Mouse (Mus musculus) adrenal gland, adult 18-20 months (tissue): Measurements from ENCODE around the gene Chn1. TPM values are rescaled to one million over a fixed set of nuclear protein-coding genes. Genes with fewer than 3 reads are reported as not detected.

Source experiments
- DNase-seq, 2 experiments: peaks; one replicate each; pipeline ENCODE4 v3.0.0; 2021 to 2022; ENCODE audit warnings: low spot score in 2 of 2
- total RNA-seq, 2 experiments: library from RNA; stranded (reverse); gene quantifications; 1 replicate in 1 of 2; 2 replicates in 1 of 2; pipeline ENCODE4 v1.2.3; 2021

The Chn1 gene
- total RNA-seq, 2 experiments from 2014 or later: 11.1 to 20.5 TPM

DNA sequence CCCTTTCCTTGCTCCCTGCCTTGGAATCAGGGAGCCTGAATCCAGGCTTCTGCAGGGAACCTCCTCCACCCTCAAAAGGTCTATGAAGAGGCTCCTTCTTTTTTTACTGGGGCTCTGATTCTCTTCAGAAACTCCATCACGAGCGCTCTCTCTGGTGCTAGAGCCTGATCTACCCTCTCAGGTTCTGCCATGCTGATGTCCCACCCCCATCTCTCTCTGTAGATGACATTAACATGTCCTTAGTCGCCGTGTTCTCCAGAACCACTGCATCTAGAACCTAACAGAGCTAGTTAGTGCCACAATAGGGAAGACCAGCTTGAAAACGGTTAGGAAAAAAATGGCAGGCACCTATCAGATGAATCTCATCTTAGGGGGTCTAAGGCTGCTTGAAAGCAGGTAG lies 178.8 kb downstream of the Chn1 start:
- no peak for DNase-seq

DNA sequence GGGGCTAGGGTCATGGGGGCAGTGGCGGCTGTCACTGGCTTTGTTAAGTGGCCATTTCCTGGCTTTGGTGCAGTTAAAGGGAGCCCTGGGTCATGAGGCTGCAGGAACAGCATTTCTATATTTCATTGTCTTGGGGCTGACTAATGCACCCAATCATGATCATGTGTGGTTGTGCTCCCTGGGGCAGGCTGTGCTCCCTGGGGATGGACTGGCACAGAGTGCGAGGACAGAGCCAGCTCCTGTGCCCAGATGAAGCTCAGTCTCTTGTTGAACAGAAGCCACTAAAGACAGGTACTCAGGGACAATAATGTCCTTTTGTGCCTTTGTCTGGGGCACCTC lies 182.1 kb downstream of the Chn1 start:
- DNase-seq: no peak

DNA sequence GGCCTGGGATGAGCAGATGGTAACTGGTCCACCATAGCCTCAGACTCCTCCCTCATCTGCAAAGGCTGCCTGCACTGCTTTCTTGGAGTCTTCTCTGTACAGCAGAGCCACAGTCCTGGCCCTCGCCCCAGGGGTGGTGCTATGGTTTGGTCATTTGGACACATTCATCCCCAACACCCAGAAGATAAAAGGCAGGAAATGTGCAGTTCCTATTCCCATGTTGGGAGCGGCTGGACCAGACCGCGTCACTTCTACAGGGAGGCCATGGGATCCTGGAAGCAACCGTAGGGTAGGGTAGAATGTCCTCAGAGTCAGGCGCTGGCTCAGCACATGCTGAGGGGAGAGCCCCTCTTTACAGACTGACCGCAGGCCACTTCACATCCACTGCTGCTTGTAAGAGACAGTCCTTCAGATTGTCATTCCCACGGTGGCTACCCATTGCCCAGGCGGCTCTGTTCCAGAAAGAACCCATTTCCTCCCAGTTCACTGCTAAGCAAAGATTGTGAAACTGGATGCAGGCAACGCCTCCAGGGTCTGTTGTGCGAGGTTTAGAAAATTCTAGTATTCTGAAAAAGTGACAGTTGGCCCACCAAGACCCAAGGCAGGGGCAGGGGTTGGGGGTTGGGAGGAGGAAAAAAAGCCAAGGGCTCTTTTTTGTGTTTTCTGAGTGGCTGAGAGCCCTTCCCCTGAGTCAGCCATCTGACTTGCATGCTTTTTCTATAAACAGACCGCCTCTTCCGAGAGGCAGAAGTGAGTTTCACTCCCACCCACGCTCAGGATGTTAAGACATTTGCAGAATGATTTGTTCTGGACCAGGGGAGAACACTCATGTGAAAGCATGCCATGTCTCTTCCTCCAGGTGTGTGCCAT lies 182.7 kb downstream of the Chn1 start:
- DNase-seq: no peak

DNA sequence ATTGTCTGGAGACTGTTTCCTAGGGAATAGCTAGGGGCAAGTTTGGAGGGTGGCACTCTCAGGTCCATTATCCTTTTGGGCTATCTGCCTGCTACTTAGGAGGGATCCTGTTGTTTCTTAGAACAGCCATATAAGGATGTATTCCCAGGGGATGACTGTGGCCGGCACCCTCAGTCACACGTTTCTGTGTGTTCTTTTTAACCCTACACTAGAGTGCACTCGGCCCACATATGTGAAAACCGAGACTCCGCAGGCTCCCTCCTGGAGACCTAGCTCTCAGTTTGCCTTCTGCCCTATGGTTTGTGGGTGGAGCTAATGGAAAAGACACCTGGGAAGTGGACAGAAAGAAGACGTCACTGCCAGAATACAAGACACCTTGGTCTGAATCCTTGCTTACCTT lies 183.9 kb downstream of the Chn1 start:
- DNase-seq: no peak

DNA sequence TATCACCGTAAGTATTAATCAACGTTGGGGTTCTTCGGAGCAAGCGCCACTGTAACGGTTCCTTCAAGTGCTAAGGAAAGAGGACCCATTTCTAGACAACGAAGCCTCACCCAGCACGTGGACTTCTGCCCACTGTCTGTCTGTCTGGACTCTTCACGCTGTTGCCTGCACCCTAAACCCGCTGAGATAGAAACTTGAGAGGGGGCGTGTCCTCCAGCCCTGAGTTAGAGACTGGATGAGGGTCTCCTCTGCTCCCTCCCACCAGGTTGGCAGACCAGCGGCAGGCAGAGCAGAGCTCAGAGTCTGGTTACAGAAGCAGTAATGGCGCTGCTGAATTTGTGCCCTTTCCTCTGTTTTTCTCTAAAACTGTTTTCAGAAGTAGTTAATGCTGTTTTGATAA lies 185.0 kb downstream of the Chn1 start:
- no peak for DNase-seq

DNA sequence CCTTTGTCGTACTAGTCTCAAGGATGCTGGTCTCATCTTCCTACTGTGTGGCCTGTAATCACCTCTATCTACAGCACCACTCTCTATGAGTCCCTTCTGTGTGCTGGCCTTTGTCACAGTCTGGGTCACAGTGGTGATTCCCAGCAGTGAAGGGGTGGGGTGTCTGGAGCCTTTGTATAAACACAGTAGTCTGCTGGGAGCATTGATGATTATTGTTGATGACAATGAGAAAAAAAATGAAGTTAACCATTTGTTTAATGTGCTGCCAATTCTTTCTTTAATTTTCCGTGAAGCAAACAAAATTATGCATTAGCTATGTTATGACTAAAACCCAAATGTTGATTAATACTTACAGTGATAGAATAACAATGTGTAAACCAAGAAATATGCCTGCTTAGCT lies 186.2 kb downstream of the Chn1 start:
- DNase-seq: no peak

DNA sequence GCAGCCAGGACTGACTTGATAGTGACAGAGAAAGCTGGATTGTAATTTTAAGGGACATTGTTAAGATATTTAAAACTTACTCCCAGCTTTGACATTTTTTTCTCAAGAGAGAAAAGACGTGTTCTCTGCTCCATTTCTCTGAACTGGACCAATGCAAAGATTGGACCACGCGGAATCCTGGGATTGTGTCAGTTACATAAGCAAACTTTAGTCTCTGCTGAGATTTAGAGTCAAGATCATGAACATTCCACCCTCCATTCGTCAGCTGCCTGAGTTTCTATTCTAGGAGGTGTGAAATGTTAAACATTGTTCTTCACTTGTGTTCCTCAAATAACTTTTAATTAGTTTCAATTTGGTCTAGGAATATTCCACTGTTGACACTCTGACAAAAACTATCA lies 188.0 kb downstream of the Chn1 start:
- DNase-seq: no peak

DNA sequence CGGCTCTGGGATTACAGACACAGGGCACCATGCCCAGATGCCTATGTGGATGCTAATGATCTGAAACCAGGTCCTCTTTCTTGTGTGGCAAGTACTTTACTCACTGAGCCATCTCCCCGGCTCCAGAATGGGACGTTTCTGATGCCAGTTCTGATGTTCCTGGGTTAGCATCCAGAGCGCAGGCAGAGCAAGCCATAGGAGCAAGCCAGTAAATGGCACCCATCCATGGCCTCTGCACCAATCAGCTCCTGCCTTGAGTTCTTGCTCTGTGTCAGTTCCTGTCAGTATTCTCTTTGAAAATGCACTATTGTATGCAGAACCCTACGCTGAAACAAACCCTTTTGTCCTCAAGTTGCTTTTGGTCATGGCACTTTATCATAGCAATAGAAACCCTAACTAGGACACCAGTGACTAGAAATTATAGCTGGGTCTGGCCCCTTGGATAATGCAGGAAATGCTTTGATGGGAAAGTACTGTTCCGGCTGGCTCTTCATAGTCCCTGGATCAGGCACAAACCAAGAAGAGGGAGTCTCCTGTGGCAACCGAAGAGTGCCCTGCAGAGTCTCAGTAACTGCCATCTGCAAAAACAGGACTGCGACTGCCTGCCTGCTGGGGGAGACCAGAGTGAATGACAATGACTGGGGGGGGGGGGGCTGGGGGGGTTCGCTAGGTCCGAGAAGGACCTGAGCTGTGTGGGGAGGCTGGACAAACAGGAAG lies 188.6 kb downstream of the Chn1 start:
- no peak for DNase-seq

DNA sequence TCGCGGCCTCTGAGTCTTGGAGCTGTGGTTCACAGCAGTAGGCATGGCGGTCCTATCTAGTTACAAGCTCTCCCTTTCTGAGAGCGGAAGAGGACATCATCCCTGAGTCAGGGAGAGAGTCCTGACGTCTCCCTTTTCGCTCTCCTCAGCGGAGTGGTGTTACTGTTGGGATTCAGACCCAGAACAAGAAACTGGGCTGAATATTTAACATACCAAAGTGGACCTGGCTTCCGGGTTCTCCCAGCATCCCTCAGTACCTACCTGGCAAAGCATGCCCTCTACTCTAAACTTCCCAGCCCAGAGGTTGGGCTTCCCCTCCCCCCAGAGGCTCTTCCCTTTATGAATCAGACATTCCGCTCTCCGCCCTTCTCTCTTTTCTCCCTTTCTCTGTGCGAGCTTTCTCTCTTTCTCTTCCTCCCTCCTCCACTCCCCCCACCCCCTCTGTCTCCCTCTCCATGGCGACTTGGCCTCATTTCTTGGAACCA lies 189.8 kb downstream of the Chn1 start:
- peak in 1 of 2 experiments; percentile 40 for DNase-seq

DNA sequence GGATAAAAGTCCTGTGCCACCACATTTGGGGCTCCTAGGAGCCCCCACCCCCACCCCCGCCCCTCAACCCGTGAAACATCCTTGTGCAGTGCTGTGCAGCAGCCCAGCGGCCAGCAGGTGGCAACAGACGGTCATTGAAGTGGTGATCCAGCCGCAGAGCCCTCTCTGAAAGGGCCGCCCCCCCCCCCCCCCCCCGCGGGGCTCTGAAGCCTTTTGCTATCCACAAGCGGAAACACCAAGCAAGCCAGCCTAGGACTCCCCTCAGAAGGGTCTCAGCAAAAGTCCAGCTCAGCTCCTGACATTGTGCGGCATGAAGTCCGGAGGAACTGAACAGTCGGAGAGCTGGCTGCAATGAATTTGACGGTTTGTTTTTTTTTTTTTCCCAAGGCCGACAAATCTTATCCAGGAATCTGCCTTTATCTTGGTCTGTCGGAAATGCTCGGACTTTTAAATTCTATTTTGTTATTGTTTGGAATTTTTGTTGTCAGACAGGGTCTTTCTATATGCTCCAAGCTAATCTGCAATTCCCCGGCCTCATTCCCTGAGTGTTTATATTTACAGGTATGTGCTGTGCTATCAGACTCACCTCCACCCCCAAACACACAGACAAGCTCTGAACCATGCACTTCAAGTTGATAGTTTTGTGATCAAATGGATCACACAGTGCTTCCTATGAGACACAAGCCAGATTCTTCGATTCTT lies 190.3 kb downstream of the Chn1 start:
- DNase-seq: peak; percentile 69 to 79

DNA sequence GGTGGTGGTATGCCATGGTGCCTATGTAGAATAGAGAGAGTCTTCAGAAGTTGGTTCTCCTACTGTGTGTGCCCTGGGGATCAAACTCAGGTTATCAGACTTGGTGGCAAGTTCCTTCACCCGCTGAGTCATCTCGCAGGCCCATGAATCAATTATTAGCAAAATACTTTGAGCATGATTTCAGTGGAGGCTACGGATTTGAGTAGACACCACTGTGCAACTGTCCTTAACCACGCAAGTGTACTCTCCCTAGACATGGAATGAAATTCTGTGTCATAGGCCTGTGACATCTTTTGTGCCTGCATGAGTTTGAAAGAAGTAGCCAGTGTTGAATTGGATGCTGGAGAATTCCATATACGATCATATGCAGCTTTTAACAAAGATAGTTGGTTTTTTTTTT lies 194.4 kb downstream of the Chn1 start:
- DNase-seq: no peak

DNA sequence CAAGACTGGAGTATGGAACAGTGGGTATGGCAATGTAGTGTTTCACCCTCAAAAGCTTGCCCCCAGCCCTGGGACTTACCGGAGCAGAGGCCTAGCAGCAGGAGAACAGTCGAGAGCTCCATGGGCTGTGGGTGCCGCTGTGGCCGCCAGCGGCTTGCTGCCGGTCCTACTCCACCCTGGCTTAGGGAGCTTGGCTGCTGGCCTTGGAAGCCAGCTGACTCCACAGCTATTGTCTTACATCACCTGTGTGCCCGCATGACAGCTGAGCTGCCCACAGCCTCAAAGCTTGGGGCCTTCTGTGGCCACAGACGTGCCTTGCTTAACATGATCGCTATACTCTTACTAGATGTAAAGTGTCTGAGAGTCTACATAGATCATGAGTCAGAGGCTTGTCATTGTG lies 195.0 kb downstream of the Chn1 start, which contains the start of gene Chrna1:
Gene Chrna1 (minus strand): TSS at position 173 of the 400 bp plus-strand sequence.
- no peak for DNase-seq

DNA sequence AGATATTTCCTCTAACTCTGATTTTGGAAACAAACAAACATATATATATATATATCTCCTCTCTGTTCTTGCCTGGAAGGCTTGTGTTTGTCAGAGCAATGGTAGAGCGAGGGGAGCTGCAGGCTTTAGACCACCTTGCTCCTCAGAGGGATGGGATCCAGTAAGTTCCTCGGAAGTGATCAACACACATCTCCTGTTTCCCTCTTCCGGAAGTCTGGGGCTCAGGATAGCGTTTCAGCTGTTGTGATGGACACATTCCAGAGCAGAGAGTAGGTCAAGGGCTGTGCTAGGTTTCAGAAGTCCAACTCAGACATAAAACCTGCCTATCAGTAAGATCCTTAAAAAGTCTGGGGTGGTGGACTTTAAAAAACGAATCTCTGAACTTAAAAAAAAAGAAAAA lies 196.0 kb downstream of the Chn1 start:
- no peak for DNase-seq

DNA sequence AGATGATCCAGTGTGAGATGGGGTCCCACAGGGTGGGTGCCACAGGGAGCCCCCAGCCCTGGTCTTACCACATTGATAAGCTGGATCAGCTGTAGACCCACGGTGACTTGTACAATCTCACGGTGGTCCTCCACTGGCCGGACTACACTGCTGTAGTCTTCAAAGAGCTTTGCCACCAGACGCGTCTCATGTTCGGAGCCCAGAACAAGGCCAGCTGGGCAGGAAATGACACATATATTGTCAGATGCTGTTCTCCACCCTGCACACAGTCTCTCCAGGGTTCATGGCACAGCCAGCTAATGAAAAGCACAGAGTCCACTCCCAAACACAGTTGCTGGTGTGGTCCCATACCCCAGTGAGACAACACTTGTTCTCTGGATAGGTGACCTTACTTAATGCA lies 200.7 kb downstream of the Chn1 start:
- DNase-seq: no peak

DNA sequence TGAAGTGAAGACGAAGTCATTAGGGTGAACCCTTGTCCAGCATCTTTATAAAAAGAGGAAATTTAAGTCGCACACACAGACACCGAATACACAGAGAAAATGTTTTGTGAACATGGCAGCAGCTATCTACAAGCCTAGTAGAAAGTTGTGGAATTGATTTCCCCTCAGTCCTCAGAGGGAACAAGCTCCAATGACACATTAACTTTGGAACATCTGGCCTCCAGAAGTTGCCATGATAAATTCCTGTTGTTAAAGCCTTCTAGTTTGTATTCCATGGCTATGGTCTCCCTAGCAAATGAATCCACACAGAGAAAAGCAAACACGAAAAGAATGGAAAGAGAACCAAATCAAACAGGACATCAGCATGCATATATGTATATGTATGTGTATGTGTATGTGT lies 201.6 kb downstream of the Chn1 start:
- no peak for DNase-seq

DNA sequence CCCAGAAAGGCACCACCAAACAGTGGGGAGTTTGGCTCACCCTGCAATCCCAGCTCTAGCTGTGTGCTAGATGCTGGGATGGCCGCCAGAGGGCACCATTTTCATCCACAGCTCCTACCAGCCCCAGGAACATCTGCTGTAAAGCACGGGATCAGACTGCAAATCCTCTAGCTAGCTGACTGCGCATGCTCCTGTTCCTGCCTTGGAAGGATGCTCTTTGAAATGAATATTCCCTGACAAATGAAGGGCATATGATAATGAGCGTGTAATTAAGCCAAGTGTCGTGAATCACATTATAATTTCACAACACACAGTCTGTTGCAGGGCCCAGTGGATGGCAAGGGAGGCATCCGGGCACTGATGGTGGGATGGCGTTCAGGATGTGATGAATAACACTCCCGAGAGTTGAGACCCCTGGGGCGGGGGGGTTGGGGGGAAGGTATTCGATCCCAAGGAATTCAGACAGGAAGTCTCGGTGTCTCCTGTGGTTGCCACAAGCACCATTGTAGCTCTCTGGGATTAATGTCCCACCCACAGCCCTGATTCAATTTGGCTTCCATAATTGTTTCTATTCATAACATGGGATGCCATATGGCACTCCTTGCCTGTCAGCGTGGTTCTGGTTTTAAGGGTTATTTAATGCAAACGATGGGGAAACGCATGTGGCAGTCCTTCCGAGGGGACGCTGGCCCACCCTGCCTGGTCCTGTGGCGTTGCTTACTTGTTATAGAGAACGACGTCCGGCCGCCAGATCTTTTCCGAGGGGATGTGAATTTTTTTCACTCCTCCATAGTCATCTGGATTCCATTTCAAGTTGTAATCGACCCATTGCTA lies 202.4 kb downstream of the Chn1 start:
- peak; percentile 57 to 68 for DNase-seq

DNA sequence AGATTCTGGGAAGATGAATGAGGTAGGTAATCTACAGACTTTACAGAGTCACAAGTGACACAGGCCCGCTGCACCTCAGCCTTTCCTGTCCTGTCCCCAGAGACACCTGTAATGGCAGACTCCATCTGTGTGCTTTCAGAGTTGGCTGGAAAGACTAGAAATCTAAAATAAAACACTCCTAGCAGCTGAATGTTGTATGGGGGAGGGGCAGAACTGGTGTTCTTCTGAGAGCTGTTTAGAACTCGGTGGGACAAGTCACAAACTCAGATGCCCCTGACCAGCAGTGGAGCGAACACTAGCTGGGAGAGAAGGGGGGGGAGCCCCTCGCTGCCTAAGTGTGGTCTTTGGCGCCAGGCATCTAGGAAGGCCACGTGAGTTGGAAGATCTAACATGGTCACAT lies 203.2 kb downstream of the Chn1 start:
- no peak for DNase-seq

DNA sequence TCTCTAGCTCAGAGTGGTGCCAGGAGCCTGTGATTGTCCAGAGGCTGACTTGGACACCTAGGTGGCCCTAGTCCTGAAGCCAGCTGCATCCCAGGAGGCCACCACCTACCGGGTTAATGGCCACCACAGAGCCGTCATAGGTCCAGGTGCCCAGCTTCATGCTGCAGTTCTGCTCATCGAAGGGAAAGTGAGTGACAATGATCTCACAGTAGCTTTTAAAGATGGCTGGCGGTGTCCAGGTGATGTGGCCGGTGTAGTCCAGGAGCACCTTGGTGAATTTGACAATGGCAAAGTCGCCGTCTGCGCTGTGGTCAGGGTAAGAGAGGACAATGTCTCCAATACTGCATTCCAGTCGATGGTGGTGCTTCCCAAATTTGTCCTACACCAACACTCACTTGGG lies 203.8 kb downstream of the Chn1 start:
- DNase-seq: no peak

DNA sequence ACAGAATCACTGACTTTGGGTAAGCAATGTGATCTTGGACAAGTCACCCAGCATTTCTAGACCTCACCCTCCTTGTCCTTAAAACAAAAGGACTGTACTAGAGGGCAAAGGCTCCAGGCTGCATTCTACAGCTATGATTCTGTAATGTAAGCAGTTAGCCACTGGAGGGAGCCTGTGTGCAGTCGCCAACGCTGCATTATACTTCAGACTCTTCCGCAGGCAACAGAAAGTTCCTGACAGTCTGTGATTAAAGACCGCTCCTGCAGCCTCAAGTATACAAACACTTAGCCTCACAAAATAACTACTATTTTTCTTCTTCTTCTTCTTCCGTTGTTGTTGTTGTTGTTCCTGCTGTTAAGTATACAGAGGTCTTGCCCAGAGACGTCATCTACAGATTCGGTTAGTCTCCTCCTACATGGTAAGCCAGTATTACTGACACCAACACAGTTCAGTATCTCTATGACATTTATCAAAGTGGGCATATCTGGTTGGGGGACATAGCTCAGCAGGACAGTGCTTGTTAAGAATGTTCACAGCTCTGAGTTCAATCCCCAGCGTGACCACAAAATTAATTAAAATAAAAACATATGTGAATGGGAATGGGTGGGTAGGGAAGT lies 208.0 kb downstream of the Chn1 start:
- DNase-seq: peak; percentile 40 to 44

DNA sequence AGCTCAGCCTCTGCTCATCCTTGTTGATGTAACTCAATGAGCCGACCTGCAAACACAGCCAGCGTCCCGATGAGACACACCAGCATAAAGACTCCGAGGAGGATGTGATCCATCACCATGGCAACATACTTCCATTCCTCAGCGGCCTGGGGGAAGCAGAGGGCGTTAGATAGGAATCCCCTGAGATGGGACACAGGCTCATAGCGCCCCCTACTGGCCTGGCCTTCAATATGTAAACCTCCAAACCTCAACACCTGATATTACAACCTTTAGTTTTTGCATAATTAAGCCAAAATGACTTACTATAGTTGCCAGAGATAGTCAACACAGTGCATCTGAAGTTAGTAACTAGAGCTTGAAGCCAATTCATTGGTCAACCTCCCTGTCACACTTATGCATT lies 209.0 kb downstream of the Chn1 start:
- no peak for DNase-seq

DNA sequence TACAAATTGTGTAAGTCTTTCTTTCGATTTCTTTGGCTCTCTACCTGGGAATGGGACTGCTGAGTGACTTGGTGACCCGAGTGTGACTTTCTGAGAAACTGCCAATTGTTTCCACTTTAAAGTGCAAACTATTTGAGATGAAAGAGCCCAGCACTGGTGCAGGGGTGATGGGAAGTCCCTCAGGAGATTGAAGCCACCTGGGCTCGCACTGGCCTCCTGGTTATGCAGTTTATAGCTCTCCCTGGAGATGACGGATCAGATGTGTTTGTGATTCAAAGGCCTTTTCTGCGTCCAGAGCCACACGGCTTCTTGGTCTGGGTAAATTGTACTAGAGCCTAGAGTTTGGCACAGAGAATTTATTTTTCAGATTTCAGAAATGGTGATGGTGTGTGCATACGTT lies 211.5 kb downstream of the Chn1 start:
- DNase-seq: no peak
